Mouse (Mus musculus): ENCODE measurements around the gene A830031A19Rik. TPM values are rescaled to one million over a fixed set of nuclear protein-coding genes. Genes with fewer than 3 reads are reported as not detected.
A peak's percentile ranks its signal among the peaks of the same experiment; 100 is the strongest.

Gene A830031A19Rik
- polyA plus RNA-seq, 1 experiment from 2014 or later: not detected

- peak overlapping the region; percentile 98 for H3K27ac ChIP-seq (replicated peaks)
- H3K36me3 ChIP-seq: no peaks in the 10 kb centered on the region
- peaks cover 26% of the 10 kb centered on the region for H3K4me1 ChIP-seq
- no peaks in the 10 kb centered on the region for H3K9me3 ChIP-seq (replicated peaks)
- peak overlapping the region; percentile 56 for H3K4me3 ChIP-seq (replicated peaks)
- ATAC-seq (ENCODE audit: insufficient number of reproducible peaks, low FRiP score, low TSS enrichment, low read depth): peak; percentile 37
- no peaks in the 10 kb centered on the region for H3K27me3 ChIP-seq
- peak overlapping the region; percentile 61 for H3K9ac ChIP-seq
- H3K4me2 ChIP-seq (replicated peaks): peak overlapping the region; percentile 95
- under 1% methylated on average over 59 of the region's 59 CpGs for WGBS
These were observed 2.2 kb upstream of the A830031A19Rik start for GRCm38 (mm10) chr11:24076821-24077730.

GRCm38 (mm10) chr11:24076127-24076650 lies 1.3 kb upstream of the A830031A19Rik start:
- H3K27me3 ChIP-seq: no peaks in the 10 kb centered on the region
- no peaks in the 10 kb centered on the region for H3K9me3 ChIP-seq (replicated peaks)
- H3K4me2 ChIP-seq (replicated peaks): peak overlapping the region; percentile 95
- ATAC-seq (ENCODE audit: insufficient number of reproducible peaks, low FRiP score, low TSS enrichment, low read depth): no peak
- H3K4me3 ChIP-seq (replicated peaks): peak overlapping the region; percentile 56
- no peaks in the 10 kb centered on the region for H3K36me3 ChIP-seq
- peak overlapping the region; percentile 61 for H3K9ac ChIP-seq
- peaks cover 26% of the 10 kb centered on the region for H3K4me1 ChIP-seq
- under 1% methylated on average over 32 of the region's 32 CpGs for WGBS
- peak overlapping the region; percentile 98 for H3K27ac ChIP-seq (replicated peaks)

- Histone ChIP-seq H3K4me2 (replicated peaks) (peak overlapping the region; percentile 95), H3K4me1 (peaks cover 26% of the 10 kb centered on the region), H3K4me3 (replicated peaks) (peak overlapping the region; percentile 56), H3K9ac (peak overlapping the region; percentile 60), H3K9me3 (replicated peaks) (no peaks in the 10 kb centered on the region), H3K36me3 (no peaks in the 10 kb centered on the region), H3K27me3 (no peaks in the 10 kb centered on the region), H3K27ac (replicated peaks) (peak overlapping the region; percentile 98)
- no peak for ATAC-seq (ENCODE audit: insufficient number of reproducible peaks, low FRiP score, low TSS enrichment, low read depth)
- under 1% methylated on average over 17 of the region's 17 CpGs for WGBS
These were observed 752 bp upstream of the A830031A19Rik start for GRCm38 (mm10) chr11:24075486-24076126.

- Histone ChIP-seq H3K27me3 (no peaks in the 10 kb centered on the region), H3K9ac (no peak overlapping the region), H3K4me1 (peaks cover 19% of the 10 kb centered on the region), H3K9me3 (replicated peaks) (no peaks in the 10 kb centered on the region), H3K4me3 (replicated peaks) (peak overlapping the region; percentile 56), H3K27ac (replicated peaks) (no peak overlapping the region), H3K4me2 (replicated peaks) (peak overlapping the region; percentile 95), H3K36me3 (no peaks in the 10 kb centered on the region)
- 5% methylated on average over 18 of the region's 18 CpGs for WGBS
- no peak for ATAC-seq (ENCODE audit: insufficient number of reproducible peaks, low FRiP score, low TSS enrichment, low read depth)
These were observed 748 bp downstream of the A830031A19Rik start for GRCm38 (mm10) chr11:24074021-24074591.

- Histone ChIP-seq H3K4me2 (replicated peaks) (no peak overlapping the region), H3K9me3 (replicated peaks) (no peaks in the 10 kb centered on the region), H3K36me3 (no peaks in the 10 kb centered on the region), H3K4me3 (replicated peaks) (no peak overlapping the region), H3K27me3 (0 out of 2 replicates have a peak, but pooled peaks cover 2% of the 10 kb centered on the region), H3K4me1 (peaks cover 8% of the 10 kb centered on the region; the same call in 1 of the 2 replicates), H3K27ac (replicated peaks) (no peak overlapping the region), H3K9ac (no peak overlapping the region)
- ATAC-seq (ENCODE audit: insufficient number of reproducible peaks, low FRiP score, low TSS enrichment, low read depth): no peak
- 39% methylated on average over 4 of the region's 4 CpGs for WGBS
These were observed 9.5 kb downstream of the A830031A19Rik start for GRCm38 (mm10) chr11:24065313-24065712.

GRCm38 (mm10) chr11:24064221-24064620 lies 10.6 kb downstream of the A830031A19Rik start:
- no peaks in the 10 kb centered on the region for H3K36me3 ChIP-seq
- H3K9me3 ChIP-seq (replicated peaks): no peaks in the 10 kb centered on the region
- H3K4me3 ChIP-seq (replicated peaks): no peak overlapping the region
- H3K4me1 ChIP-seq: peaks cover 10% of the 10 kb centered on the region; the same call in 1 of the 2 replicates
- WGBS: 79% methylated on average over 6 of the region's 6 CpGs
- no peak overlapping the region for H3K27ac ChIP-seq (replicated peaks)
- no peak for ATAC-seq (ENCODE audit: insufficient number of reproducible peaks, low FRiP score, low TSS enrichment, low read depth)
- H3K27me3 ChIP-seq: 0 out of 2 replicates have a peak, but pooled peaks cover 3% of the 10 kb centered on the region
- H3K4me2 ChIP-seq (replicated peaks): no peak overlapping the region
- H3K9ac ChIP-seq: no peak overlapping the region

- Histone ChIP-seq H3K27ac (replicated peaks) (no peak overlapping the region), H3K9ac (no peak overlapping the region), H3K9me3 (replicated peaks) (no peaks in the 10 kb centered on the region), H3K4me1 (peaks cover 10% of the 10 kb centered on the region; the same call in 1 of the 2 replicates), H3K4me2 (replicated peaks) (no peak overlapping the region), H3K36me3 (no peaks in the 10 kb centered on the region), H3K4me3 (replicated peaks) (no peak overlapping the region), H3K27me3 (0 out of 2 replicates have a peak, but pooled peaks cover 3% of the 10 kb centered on the region)
- 26% methylated on average over 9 of the region's 9 CpGs for whole genome bisulfite sequencing
- ATAC-seq (ENCODE audit: insufficient number of reproducible peaks, low FRiP score, low TSS enrichment, low read depth): no peak
These were observed 12.3 kb downstream of the A830031A19Rik start for GRCm38 (mm10) chr11:24062495-24063096.

GRCm38 (mm10) chr11:24061819-24062218 lies 13.0 kb downstream of the A830031A19Rik start:
- peak overlapping the region; percentile 61 for H3K4me2 ChIP-seq (replicated peaks)
- no peaks in the 10 kb centered on the region for H3K36me3 ChIP-seq
- ATAC-seq (ENCODE audit: insufficient number of reproducible peaks, low FRiP score, low TSS enrichment, low read depth): no peak
- H3K9ac ChIP-seq: no peak overlapping the region
- 2% methylated on average over 14 of the region's 14 CpGs for WGBS
- H3K27ac ChIP-seq (replicated peaks): no peak overlapping the region
- 0 out of 2 replicates have a peak, but pooled peaks cover 3% of the 10 kb centered on the region for H3K27me3 ChIP-seq
- H3K4me3 ChIP-seq (replicated peaks): peak overlapping the region; percentile 38
- no peaks in the 10 kb centered on the region for H3K9me3 ChIP-seq (replicated peaks)
- H3K4me1 ChIP-seq: peaks cover 10% of the 10 kb centered on the region; the same call in 1 of the 2 replicates

- Histone ChIP-seq H3K27me3 (0 out of 2 replicates have a peak, but pooled peaks cover 3% of the 10 kb centered on the region), H3K4me3 (replicated peaks) (peak overlapping the region; percentile 35), H3K4me2 (replicated peaks) (peak overlapping the region; percentile 63), H3K4me1 (peaks cover 10% of the 10 kb centered on the region; the same call in 1 of the 2 replicates), H3K9ac (no peak overlapping the region), H3K9me3 (replicated peaks) (no peaks in the 10 kb centered on the region), H3K36me3 (no peaks in the 10 kb centered on the region), H3K27ac (replicated peaks) (no peak overlapping the region)
- ATAC-seq (ENCODE audit: insufficient number of reproducible peaks, low FRiP score, low TSS enrichment, low read depth): no peak
- 17% methylated on average over 5 of the region's 5 CpGs for WGBS
These were observed 14.4 kb downstream of the A830031A19Rik start for GRCm38 (mm10) chr11:24060428-24060827.

GRCm38 (mm10) chr11:24059137-24059536 lies 15.7 kb downstream of the A830031A19Rik start:
- no peak overlapping the region for H3K4me3 ChIP-seq (replicated peaks)
- H3K4me2 ChIP-seq (replicated peaks): no peak overlapping the region
- no peaks in the 10 kb centered on the region for H3K9me3 ChIP-seq (replicated peaks)
- H3K9ac ChIP-seq: no peak overlapping the region
- H3K4me1 ChIP-seq: peaks cover 10% of the 10 kb centered on the region; the same call in 1 of the 2 replicates
- H3K27me3 ChIP-seq: 0 out of 2 replicates have a peak, but pooled peaks cover 3% of the 10 kb centered on the region
- WGBS: 13% methylated on average over 1 of the region's 1 CpGs
- no peak for ATAC-seq (ENCODE audit: insufficient number of reproducible peaks, low FRiP score, low TSS enrichment, low read depth)
- no peaks in the 10 kb centered on the region for H3K36me3 ChIP-seq
- no peak overlapping the region for H3K27ac ChIP-seq (replicated peaks)

Data from embryonic facial prominence, embryonic 15.5 days (tissue).